Mouse (Mus musculus) T-helper 17 cell (primary cell): ENCODE measurements at regions not wholly inside any gene's neighbourhood (a gene's known extent, or its start where the extent isn't known, plus 50 kb on each side); places are given as distances from the start of the nearest gene placed in this dataset.

ENCODE experiments used
- in situ Hi-C, 2 experiments: fragments of 300-600 bp; cut with MboI, MseI; formaldehyde crosslinking; loops; 1 replicate in 1 of 2; 2 replicates in 1 of 2; pipeline ENCODE4 v1.15.1; 2025; ENCODE audit warnings: high pct_unique_total_duplicates in 2 of 2

GRCm38 (mm10) chr7:72737792-72738191, 431.4 kb upstream of the Mctp2 start:
- in situ Hi-C loops: no loop called here

- in situ Hi-C loops: no loop called here
Observed at GRCm38 (mm10) chr7:72738324-72738944, 432.0 kb upstream of the Mctp2 start.

- in situ Hi-C loops: no loop called here
Observed at GRCm38 (mm10) chr7:72742376-72742775, 436.0 kb upstream of the Mctp2 start.

- in situ Hi-C loops: no loop called here
Observed at GRCm38 (mm10) chr7:72751501-72751917, 445.1 kb upstream of the Mctp2 start.

GRCm38 (mm10) chr7:72753053-72753559, 446.7 kb upstream of the Mctp2 start:
- in situ Hi-C loops: no loop called here

GRCm38 (mm10) chr7:72762711-72763110, 456.3 kb upstream of the Mctp2 start:
- in situ Hi-C loops: no loop called here

GRCm38 (mm10) chr7:72768705-72769104, 462.3 kb upstream of the Mctp2 start:
- in situ Hi-C loops: no loop called here

- in situ Hi-C loops: no loop called here
Observed at GRCm38 (mm10) chr7:72774031-72774770, 467.8 kb upstream of the Mctp2 start.

GRCm38 (mm10) chr7:72774771-72775119, 468.3 kb upstream of the Mctp2 start:
- in situ Hi-C loops: no loop called here

GRCm38 (mm10) chr7:72787306-72787705, 480.9 kb upstream of the Mctp2 start:
- in situ Hi-C loops: no loop called here

- in situ Hi-C loops: no loop called here
Observed at GRCm38 (mm10) chr7:72788261-72788660, 481.9 kb upstream of the Mctp2 start.

- in situ Hi-C loops: no loop called here
Observed at GRCm38 (mm10) chr7:72822142-72822541, 515.7 kb upstream of the Mctp2 start.

GRCm38 (mm10) chr7:72826597-72826996, 520.2 kb upstream of the Mctp2 start:
- in situ Hi-C loops: no loop called here

GRCm38 (mm10) chr7:72835423-72835822, 529.0 kb upstream of the Mctp2 start:
- in situ Hi-C loops: no loop called here

GRCm38 (mm10) chr7:72836026-72836425, 529.6 kb upstream of the Mctp2 start:
- in situ Hi-C loops: no loop called here

- in situ Hi-C loops: no loop called here
Observed at GRCm38 (mm10) chr7:72836457-72836985, 530.1 kb upstream of the Mctp2 start.

GRCm38 (mm10) chr7:72837992-72838655, 531.7 kb upstream of the Mctp2 start:
- in situ Hi-C loops: no loop called here

GRCm38 (mm10) chr7:72851346-72851745, 524.0 kb upstream of the Rgma start:
- in situ Hi-C loops: no loop called here

- in situ Hi-C loops: no loop called here
Observed at GRCm38 (mm10) chr7:72854501-72855002, 520.8 kb upstream of the Rgma start.

- in situ Hi-C loops: no loop called here
Observed at GRCm38 (mm10) chr7:72866966-72867754, 508.1 kb upstream of the Rgma start.

- in situ Hi-C loops: no loop called here
Observed at GRCm38 (mm10) chr7:72869068-72869467, 506.2 kb upstream of the Rgma start.
